Mouse (Mus musculus) induced T-regulatory cell, adult 2 months (primary cell): Measurements from ENCODE around the gene Rev3l.

Experiments used
- DNase-seq: peaks from one replicate; pipeline ENCODE4 v3.0.0-alpha.2; 2012; ENCODE audit warnings: low read depth

The Rev3l gene

DNA sequence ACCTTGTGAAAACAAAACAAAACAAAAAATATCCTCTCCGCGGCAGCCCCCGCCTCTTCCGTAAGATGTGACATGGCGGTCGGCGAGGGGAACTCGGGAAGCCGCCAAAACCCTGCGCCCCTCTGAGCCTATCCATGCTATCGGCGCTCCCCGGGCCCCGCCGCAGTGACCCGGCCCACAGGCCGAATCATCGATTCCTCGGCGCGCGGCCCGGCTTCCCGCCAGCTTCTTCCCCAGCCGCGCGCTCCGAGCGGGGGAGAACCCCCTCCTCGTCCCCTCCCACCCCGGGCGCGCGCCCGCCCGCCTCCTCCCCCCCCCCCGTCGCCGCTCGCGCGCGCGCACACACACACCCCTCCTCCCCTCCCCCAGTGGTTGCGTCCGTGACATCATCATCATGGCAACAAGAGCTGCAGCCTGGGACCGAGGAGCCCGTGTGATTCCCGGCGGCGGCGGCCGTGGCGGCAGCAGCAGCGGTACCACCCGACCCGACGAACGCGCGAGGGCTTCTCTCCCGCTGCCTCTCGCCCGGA is at the start of gene Rev3l:
TSS of gene Rev3l (plus strand) at position 383 of the 530 bp plus-strand sequence.
- DNase-seq, result peak; percentile 96

DNA sequence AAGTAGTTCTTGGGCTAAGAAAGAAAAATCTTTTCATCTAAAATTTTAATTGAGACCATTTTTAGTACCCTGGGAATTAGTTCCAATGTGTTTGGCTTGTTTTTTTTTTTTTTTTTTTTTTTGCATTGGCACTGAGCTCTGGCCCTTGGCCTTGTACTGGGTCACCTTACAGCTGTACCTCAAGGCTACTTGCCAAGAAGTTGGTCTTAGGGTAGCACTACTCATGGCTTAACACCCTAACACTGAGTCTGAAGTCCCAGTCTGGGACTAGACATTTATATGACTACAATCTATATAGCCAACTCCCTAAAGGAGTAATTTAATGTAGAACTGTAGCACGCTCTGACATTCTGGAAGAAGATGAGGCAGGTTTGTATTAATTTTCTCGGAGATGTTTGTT is 49.4 kb upstream of the Rev3l start:
- DNase-seq, result no peak

DNA sequence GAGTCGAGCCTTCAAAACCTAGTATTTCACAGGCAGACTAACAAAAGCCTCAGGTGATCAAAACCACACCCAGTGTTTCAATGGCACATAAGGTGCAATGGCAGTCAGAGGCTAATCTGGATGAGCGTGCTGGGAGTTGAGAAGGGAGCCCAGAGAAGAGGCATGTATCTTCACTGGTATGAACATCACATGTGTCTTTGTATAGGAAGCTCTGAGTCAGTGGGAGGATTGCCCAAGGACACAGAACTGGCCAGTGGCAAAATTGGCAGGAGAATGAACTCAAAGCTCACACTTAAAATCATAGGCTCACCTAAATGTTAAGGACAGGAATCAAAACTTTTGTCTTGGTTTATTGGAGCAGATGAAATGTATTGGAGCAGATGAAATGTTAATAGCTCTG is 48.4 kb upstream of the Rev3l start:
- no peak for DNase-seq

DNA sequence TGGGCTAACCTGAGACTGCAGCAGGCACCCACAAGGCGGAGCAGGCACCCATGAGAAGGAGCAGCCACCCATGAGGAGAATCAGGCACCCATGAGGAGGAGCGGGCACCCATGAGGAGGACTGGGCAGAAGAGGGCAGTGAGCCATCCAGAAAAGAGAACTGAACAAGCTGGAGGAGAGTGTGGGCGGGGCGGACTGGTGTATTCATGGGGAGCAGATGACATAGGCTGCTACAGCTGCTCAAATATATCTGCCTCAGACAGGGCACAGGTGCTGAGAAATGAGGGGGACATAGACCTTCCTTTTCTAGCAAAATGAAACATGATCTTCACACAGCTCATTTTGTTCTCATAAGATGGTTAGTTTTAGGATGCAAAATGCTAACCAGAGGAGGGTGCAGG is 45.1 kb upstream of the Rev3l start:
- DNase-seq, result no peak

DNA sequence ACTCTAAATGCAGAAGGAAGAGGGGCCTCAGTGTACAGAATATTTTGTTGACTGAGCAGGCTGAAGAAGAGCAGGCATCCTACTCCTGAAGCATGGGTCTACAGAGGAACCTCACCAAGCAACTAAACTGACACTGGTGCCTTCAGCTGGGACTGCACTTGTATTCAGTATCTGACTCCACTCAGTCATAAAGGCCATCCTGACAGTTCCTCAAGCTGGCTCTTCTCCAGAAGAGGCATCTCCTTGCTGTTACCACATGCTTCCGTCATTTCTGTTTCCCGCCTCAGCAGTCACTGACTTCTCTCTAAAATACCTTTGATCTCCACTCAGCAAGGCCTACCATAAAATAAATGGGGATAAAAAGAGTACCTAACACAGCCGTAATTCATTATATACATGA is 44.1 kb upstream of the Rev3l start:
- DNase-seq, result no peak

DNA sequence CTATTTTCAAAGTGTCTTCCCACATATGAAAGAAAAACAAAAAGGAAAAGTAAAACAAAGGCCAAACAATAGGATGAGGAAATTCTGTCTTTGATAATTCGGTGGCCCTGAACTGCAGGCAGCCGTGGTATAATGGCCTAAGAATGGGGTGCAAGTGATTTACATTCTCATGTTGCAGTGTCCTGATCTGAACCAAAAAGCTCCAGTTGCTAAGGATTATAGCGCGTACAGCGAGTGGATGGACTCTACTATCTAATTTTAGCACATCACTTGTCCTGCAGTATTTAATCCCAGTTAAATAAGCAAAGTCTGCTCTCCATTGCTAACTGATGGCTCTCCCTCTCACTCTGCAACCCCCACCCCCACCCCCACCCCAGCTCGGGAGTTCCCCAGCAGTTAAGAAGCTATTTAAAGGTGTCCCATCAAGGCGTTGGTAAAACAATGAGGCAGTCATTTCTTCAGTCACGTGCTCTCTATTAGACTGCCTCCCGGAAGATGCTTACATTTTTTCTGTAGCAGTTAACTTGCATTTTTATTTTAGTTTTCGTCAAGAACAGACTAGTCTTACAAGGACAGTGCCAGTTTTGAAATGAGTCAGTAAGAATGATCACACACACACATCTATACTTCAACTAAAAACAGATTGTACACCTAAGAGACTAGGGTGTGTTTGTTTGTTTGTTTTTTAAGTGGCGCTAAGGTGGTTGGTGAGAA is 40.4 kb upstream of the Rev3l start:
- peak; percentile 77 for DNase-seq

DNA sequence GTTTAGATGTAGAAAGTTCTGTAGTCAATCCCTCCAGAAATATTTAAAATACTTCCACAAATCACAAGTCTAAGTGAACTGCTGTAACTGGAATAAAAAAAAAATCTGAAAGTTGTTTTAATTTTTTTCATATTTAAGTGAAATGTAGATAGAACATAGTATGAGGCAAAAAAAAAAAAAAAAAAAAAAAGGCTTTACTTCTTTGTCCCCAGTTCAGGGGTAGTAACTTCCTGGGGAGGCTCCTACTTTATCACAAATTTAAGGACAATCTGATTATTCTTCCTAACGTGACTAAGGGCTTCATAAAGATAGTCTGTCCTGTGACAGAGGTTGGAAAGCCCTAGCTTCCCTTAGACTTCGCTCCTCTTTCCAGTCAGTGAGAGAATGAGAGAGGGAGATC is 39.8 kb upstream of the Rev3l start:
- no peak for DNase-seq

DNA sequence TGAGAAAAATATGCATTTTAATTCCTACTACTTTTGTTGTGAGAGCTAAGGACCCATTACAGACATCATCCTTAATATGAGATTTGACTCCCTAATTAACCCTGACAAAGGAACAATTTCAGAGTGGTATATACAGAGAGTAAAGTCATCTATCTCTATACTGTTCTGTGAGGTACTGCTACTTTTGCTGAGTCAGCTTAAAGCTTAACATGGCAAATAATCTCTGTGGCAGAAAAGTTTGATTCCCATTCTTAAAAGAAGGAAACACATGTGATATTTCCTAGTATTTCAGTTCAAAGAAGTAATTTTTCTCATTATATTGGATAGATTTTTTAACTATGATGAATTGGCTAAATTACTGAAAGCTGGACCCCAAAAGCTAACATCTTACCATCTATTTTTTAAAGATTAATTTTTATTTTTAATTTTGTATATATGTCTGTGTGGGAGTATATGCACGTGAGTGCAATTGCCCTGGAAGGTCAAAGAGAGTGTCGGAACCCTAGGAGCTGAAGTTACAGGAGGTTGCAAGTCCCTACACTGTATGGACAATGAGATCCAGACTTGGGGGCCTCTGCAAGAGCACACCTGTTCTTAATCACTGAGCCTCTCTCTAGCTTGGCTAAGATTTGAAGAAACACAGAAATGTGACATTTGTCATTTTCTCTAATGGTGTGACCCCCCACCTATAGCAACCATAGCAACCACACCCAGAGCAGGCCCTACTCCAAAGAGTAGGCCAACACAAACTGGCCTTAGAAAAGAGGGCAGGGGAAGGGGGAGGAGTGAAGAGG is 24.0 kb upstream of the Rev3l start:
- DNase-seq, result no peak

DNA sequence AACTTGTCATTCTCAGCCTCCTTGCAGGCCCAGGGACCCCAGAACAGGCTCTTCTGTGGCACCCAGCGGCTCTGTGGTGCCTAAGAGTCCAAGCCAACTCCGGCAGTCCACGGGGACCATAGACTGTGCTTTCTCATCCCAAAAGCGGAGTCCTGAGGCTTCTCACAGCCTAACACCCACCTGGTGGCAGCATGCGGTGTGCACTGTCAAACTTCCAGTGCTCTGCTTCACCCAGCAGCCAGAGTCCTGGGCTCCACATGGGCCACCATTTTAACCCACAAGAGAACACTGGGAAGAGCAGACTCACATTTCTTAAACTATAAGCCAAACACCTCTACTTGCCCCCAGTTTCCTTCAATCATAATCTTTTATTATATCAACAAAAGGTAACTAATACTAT is 15.0 kb upstream of the Rev3l start:
- no peak for DNase-seq

DNA sequence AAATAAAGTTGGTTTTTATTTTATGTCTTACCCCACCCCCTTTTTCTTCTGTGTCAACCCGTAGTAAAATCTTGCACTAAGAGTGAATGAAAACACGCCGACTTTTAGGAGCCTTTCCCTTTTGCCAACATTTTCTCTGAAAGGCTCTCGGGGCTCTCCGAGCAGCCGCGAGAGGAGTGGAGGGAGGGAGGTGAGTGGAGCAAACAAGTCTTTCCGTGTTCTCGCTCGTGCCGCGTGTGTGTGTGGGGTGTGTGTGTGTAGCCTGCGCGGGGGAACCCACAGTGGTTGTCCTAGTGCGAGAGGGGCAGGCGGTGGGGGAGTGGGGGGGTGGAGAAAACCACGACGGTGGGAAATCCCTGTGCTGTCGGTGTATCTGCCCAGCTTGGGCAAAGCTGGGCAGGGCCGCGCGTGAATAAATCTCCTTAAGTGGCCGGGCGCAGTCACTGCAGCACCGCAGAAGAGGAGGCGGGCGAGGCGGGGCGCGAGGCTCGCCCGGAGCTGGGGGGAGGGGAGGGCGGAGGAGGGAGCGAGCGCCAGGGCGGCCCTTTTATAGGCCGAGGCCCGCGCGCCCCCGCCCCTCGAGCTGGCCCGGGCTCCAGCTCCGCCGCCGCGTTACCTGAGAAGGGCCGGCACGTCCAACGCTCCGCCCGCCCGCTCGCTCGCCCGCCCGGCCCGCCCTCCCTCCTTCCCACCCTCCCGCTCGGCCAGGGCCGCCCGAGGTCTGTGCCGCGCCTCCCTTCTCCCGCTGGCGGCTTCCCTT is 762 bp upstream of the Rev3l start:
- DNase-seq, result peak; percentile 95

DNA sequence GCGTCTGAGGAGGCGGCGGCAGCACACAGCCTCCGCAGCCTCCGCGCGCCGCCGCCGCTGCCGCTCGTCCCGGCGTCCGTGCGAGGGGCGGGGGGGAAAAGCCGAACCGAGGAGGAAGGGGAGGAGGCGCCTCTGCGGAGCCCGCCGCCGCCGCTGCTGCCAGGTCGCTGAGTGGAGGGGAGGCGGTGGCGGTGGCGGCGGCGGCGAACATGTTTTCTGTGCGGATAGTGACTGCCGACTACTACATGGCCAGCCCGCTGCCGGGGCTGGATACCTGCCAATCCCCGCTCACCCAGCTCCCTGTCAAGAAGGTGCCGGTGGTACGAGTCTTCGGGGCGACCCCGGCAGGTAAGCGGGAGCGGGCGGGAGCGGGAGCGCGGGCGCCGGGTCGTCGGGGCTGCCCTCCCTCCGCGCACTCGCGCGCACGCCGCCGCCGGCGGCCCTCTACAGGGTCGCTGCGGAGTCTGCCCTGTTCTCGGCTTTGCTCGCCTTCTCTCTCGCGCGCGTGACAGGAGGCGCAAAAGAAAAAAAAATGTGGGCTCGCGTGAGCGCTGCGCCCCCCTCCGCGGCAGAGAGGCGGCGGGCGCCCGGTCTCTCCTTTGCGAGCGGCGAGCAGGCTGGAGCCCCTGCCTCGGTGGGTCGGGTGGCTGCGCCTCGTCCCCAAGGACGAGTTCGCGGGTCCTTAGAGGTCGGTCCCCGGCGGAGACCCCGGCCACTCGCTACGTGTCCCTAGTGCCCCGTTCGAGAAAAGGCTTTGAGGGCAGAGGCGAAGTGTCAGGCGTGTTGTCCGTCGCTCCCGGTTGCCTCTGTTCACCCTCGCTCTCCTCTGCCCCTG is 565 bp downstream of the Rev3l start:
- peak; percentile 90 for DNase-seq

DNA sequence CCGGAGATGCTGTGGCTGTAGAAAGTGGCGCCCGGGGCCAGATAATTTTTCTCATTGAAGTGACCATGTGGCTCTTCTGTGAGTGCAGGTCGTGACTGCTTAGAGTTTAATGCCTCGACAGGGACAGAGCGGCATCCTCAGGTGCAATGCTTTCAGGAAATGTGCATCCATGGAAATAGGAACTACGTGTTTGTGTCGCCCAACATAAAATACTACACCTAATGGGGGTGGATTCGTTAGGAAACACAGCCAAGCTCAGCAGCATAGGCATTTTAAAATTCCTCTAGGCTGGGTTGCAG is 1.1 kb downstream of the Rev3l start:
- DNase-seq, result peak; percentile 74

DNA sequence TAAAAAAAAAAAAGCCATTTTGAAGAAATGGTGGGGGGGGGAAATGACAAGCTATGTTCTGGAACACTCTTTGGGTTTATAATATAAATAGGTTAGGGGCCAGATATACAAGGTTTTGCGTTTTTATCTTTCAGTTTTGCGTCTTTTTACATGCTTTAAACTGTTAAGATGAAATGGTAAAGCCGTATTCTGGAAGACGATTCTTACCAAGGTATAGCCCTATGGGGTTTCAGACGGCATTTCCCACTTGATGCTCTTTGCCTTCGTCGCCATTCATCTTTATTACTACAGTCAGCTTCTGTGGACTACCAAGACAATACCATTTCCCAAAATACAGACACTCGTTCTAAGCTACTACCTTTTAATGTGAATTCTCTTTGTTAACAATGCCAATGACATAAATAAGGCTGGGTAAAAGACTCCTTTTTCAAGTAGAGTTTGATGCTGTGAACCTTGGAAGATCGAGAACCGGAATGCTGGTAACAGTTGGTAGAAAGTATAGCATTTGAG is 1.6 kb downstream of the Rev3l start:
- DNase-seq, result no peak

DNA sequence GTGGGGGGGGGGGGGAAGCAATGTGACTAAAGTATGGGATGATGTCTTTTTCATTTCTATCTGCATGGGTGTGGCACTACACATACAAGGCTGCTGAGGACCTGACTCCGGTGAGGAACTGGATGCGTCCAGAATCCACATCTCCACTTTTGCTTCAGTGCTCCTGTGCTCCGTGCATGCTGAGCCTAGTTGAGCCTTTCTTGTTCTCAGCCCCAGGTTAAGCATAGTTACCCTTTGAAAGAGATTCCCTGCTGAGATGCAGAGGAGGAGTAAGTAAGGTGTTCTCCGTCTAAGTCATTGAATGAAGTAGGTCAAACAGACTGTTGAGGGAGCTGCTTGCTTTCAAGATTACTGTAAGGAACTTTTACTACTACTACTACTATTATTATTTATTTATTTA is 4.3 kb downstream of the Rev3l start:
- DNase-seq, result no peak

DNA sequence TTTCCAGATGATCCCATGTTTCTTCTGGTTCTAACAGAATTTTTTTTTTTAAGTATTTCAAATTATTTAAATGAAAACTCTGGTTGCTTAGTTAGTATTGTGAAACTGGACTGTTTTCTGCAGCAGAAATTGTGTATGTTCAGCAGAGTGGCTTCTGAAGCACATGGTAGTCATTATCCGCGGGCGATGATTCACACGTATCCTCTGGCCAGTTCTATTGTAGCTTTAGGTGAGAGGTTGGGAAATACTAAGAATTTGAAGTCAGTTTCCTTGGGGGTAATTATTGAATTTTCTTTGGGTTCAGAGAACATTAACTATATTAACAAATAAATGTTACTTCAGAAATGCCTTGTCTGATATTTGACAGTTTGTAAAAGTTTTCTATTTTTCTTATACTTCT is 10.1 kb downstream of the Rev3l start:
- no peak for DNase-seq

DNA sequence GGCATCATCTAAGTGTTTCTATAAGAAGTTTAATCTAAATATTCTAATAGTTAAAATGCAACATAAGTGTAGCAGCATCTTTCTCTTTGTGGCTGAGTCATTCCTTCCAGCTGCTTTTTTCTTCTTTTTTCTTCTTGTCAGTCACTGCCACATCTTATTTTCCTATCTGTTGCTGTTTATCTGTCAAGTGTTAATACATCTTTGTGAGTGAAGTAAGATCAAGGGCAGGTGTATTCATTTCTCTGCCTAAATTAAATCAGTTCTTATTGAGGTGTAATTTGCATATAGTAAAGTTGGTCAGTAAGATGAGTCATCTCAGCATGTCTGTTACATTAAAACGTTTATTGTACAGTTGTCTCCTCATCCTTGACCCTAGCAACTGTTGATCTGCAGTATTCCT is 32.8 kb downstream of the Rev3l start:
- peak; percentile 43 for DNase-seq

DNA sequence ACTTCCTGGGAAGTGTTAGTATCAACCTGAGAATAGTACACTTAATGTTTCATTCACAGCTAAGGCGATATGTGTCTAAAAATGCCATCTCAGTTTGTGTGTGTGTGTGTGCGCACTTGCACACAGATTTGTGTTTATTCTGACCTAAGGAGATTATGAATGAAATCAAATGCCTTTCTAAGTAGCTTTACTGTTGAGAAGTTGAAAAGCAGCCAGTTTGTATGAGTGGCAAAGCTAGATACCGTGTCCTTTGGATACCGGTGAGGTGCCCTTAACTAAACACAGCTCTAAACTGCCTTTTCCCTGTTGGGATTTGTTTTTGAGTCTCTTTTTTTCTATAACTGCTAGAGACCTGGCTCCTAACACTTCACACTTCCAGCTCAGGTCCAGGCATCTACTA is 34.8 kb downstream of the Rev3l start:
- no peak for DNase-seq

DNA sequence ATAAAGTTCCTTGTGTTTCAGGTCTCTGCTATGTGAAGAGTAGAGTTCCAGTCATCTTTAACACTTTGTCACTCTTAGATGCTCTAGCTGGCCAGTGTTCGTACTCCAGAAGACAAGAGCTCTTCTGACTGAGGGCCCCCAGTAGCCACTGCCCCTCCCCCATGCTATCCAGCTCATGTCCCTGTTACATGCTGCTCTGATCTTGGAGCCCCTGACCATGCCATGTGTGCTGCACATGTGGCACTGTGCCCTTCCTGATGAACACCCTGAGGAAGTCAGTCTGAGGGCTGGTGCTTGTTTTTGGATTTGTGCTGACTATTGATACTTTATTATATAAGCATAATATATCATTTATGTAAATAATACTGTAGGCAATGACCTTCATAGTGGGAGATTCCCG is 40.3 kb downstream of the Rev3l start:
- DNase-seq, result no peak

DNA sequence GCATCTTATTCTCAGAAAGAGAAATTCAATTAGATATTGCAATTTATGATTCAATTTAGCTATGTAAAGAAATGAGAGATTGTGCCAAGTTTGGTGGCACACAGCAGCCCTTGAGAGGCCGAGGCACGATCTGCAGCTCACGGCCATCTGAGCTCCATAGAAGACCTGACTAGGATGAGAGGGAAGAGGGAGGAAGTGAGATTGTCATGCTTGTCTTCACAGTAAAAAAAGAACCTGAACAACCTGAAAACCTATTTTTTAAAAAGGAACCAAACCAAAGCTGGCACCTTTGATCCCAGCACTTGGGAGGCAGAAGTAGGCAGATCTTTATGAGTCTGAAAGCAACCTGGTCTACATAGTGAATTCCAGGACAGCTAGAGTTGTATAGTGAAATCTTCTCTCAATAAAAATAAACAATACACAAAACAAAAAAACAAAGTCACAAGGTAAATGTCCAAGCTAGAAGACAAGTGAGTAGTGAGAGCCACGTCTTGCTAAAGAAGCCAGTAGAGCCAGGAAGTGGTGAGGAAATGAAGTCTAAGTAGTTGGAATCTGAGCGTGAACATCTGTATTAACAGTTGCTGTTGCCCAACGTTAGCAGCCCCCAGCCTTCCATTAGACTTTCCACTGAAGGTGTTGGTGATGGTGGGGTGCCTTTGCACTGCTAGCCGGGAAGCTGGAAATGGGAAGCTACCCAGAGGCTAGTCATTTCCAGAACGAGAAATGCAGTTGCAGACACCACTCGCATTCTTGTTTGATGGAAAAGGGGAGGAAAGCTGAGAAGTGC is 42.2 kb downstream of the Rev3l start:
- peak; percentile 34 for DNase-seq

DNA sequence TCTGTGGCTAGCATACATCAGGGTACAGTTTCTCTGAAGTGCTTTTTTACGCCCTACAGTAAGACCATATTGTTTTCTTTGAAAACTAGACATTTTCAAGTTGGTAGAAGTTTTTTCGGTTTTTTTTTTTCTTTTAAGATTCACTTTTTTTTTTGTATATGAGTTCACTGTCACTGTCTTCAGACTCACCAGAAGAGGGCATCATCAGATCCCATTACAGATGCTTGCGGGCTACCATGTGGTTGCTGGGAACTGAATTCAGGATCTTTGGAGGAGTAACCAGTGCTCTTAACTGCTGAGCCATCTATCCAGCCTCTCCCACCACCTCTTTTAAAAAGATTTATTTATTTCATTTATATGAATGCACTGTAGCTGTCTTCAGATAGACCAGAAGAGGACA is 45.0 kb downstream of the Rev3l start:
- peak; percentile 27 for DNase-seq

DNA sequence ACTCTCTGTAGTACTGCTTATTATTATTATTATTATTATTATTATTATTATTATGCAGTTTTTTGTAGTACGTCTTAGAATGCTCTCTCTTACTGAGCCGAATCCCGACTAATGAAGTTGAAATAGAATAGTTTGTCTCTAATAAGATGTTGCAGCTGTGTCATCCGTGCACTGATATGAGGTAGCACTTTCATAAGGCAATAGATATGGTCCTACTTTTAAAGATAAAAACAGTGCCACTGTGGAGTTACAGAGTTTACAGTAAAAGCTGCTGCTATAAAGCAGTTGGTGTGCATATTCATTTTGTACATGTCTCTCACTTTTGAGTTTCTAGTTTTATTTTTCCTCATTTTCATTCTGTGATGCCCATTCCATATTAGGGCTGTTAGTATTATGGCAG is 46.4 kb downstream of the Rev3l start:
- DNase-seq, result no peak
